ENCODE assay signal across 15 mouse cellular contexts in the genomic region with DNA sequence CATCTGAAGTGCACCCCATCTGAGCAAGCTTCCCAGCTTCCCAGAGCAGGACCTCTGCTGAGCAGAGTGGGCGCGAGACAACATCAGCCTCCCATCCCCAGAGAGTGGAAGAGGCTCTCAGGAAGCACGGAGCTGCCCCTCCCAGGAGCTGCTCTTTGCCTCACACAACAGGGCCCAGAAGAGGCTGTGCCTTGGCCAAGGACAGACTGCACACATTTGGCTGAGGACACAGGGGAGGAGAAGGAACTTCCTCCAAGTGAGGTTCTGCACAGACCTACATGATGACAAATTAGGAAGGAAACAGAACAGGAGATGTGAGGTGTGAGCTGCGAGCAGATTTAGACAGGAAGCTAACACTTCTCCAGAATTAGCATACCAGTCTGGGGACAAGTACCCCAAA. TPM values are rescaled to one million over a fixed set of nuclear protein-coding genes. Genes with fewer than 3 reads are reported as not detected.
DNase-seq lines count a peak whose midpoint lies in the region; ATAC-seq and TF ChIP-seq lines count a peak whose summit lies in the region.
"Had no signal": no experiment of that assay in that cellular context is flagged by ENCODE, and none has a peak within 500 bp of the region (broad histone marks: within the 10 kb centered on the region; RNA-seq: fewer than 3 reads in every experiment).

No protein-coding gene starts in this region.

- H3K27ac ChIP-seq in embryonic facial prominence, embryonic 12.5 days: no peak overlapping the region
- H3K27ac ChIP-seq in embryonic facial prominence, embryonic 10.5 days (replicated peaks): no peak overlapping the region
- H3K27ac ChIP-seq in left cerebral cortex, adult 2 months: peak overlapping the region; percentile 72; the same call in 1 of the 2 replicates
- H3K27ac ChIP-seq: heart, embryonic 15.5 days; kidney, postnatal 0 days; limb, embryonic 15.5 days had no signal

- peaks cover 8% of the 10 kb centered on the region; the same call in 1 of the 2 replicates for H3K4me1 ChIP-seq in embryonic facial prominence, embryonic 12.5 days
- H3K4me1 ChIP-seq in embryonic facial prominence, embryonic 10.5 days: peaks cover 18% of the 10 kb centered on the region
- H3K4me1 ChIP-seq: limb, embryonic 15.5 days had no signal

- ATAC-seq in embryonic facial prominence, embryonic 12.5 days (ENCODE audit: insufficient number of reproducible peaks, insufficient read depth, low FRiP score, low TSS enrichment): 0 out of 2 replicates have a peak, but pooled peaks have one; percentile 39
- ATAC-seq in granulocyte monocyte progenitor cell, adult 5-6 weeks (replicated peaks; ENCODE audit: poor library complexity, severe bottlenecking): peak; percentile 22; the same call in 1 of the 2 replicates

- no peak for TF ChIP-seq CTCF in left cerebral cortex, adult 2 months (IDR thresholded peaks at IDR 0.05)

- H3K9ac ChIP-seq in embryonic facial prominence, embryonic 12.5 days: no peak overlapping the region
- H3K9ac ChIP-seq: heart, embryonic 15.5 days; limb, embryonic 15.5 days; lung, embryonic 14.5 days had no signal

- 0 out of 2 replicates have a peak, but pooled peaks cover 6% of the 10 kb centered on the region for H3K27me3 ChIP-seq in embryonic facial prominence, embryonic 12.5 days
- H3K27me3 ChIP-seq in embryonic facial prominence, embryonic 10.5 days (replicated peaks; ENCODE audit: low read depth, poor library complexity, severe bottlenecking): peaks cover 21% of the 10 kb centered on the region
- H3K27me3 ChIP-seq: heart, embryonic 15.5 days; limb, embryonic 15.5 days had no signal

- no peak for DNase-seq in embryonic facial prominence, embryonic 10.5 days (ENCODE audit: low spot score)
- DNase-seq in left cerebral cortex, adult 2 months (ENCODE audit: extremely low spot score in 1 of 2, low spot score in 2 of 2): no peak
- no peak for DNase-seq in left cerebral cortex, adult 9 months (ENCODE audit: low spot score in 2 of 2)
- peak; percentile 19 for DNase-seq in adipocyte (ENCODE audit: low spot score)
- DNase-seq in natural killer cell, adult 2 months (ENCODE audit: low spot score in 2 of 2): no peak
- no peak for DNase-seq in gastrocnemius, postnatal 4 days (ENCODE audit: low spot score in 2 of 2)
- DNase-seq: lung, embryonic 14.5 days; midbrain, embryonic 14.5 days; right cerebral cortex, postnatal 14 days; thymus, postnatal 4 days had no signal

- H3K4me3 ChIP-seq in embryonic facial prominence, embryonic 12.5 days: no peak overlapping the region
- no peak overlapping the region for H3K4me3 ChIP-seq in embryonic facial prominence, embryonic 10.5 days
- no peak overlapping the region for H3K4me3 ChIP-seq in left cerebral cortex, adult 2 months
- H3K4me3 ChIP-seq: heart, embryonic 15.5 days; limb, embryonic 15.5 days had no signal

- H3K9me3 ChIP-seq in embryonic facial prominence, embryonic 12.5 days: no peaks in the 10 kb centered on the region
- H3K9me3 ChIP-seq in embryonic facial prominence, embryonic 10.5 days: no peaks in the 10 kb centered on the region
- H3K9me3 ChIP-seq: heart, embryonic 15.5 days; limb, embryonic 15.5 days had no signal

- intact Hi-C loops in left cerebral cortex, adult 2 months (cut with DNase I): loop anchor here (5.0 to 10.0 kb wide), 2 partner anchors 34 to 77 kb away; no protein-coding TSS in a partner anchor

- no peaks in the 10 kb centered on the region for H3K36me3 ChIP-seq in embryonic facial prominence, embryonic 12.5 days
- H3K36me3 ChIP-seq in embryonic facial prominence, embryonic 10.5 days (replicated peaks): no peaks in the 10 kb centered on the region
- H3K36me3 ChIP-seq: heart, embryonic 15.5 days; limb, embryonic 15.5 days had no signal

- H3K4me2 ChIP-seq in embryonic facial prominence, embryonic 12.5 days (replicated peaks): no peak overlapping the region
- H3K4me2 ChIP-seq: heart, embryonic 15.5 days; limb, embryonic 15.5 days; lung, embryonic 14.5 days had no signal

- 33% methylated on average over 4 of the region's 4 CpGs for WGBS in embryonic facial prominence, embryonic 12.5 days
- 41% methylated on average over 4 of the region's 4 CpGs for WGBS in embryonic facial prominence, embryonic 10.5 days

RNA-seq across cellular contexts. Expression of gene Cacnb4, which starts 38.4 kb away (rescaled TPM):
- polyA plus RNA-seq in embryonic facial prominence, embryonic 12.5 days (2016; fragmentation: Nextera tagmentation; extraction: Ambion mirVana): 1.0 and 1.4 TPM in 2 replicates
- 0.50 and 0.52 TPM in 2 replicates for polyA plus RNA-seq in embryonic facial prominence, embryonic 10.5 days (2016; fragmentation: Nextera tagmentation; extraction: Ambion mirVana)
- 100 to 1,000 TPM; 166 to 176 TPM for total RNA-seq in left cerebral cortex, adult 2 months (2021)
- total RNA-seq in granulocyte monocyte progenitor cell, adult 5-6 weeks (2014; fragmentation: Nextera tagmentation): not detected in 2 replicates
- total RNA-seq in granulocyte monocyte progenitor cell, adult 5-6 weeks (2017): not detected in 2 replicates
- total RNA-seq in gastrocnemius, postnatal 4 days (2021): under 1 TPM; 0.31 to 0.32 TPM

Comparison
In these comparisons a context has a peak if more than half of its experiments do, and no peak if none do; other contexts are left out.
1. RNA of gene Cacnb4, which starts 38.4 kb away (total RNA-seq): 166 to 176 TPM in left cerebral cortex, adult 2 months; 0.31 to 0.32 TPM in gastrocnemius, postnatal 4 days and not detected in granulocyte monocyte progenitor cell, adult 5-6 weeks; every median in the first group is over 100 times any median in the second.